28 mouse cellular contexts compared by ENCODE assay signal in the genomic region with DNA sequence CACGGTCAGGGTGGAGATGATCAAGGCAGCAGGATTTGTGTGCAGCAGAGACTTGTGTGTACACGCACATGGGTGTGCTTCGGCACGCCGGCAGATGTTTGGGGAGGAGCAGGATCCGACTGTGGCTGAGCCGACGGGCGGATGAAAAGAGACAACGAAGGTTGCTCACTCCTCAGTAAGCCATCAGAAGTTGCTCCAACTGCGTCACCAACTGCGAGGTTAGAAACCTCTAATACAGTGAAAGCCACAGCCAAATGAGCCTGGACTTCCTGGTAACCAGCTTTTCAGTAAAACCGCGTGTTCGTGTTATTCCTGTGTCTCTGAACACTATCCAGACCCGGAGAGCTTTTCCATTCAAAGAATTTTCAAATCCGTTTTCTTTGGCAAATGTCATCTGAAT.
DNase-seq lines count a peak whose midpoint lies in the region; ATAC-seq lines count a peak whose summit lies in the region.
"Had no signal": no experiment of that assay in that cellular context is flagged by ENCODE, and none has a peak within 500 bp of the region (broad histone marks: within the 10 kb centered on the region; RNA-seq: fewer than 3 reads in every experiment).

No protein-coding gene starts in this region.

- H3K36me3 ChIP-seq in midbrain, embryonic 11.5 days (ENCODE audit: control insufficient read depth, insufficient read depth, low read length): no peaks in the 10 kb centered on the region
- no peaks in the 10 kb centered on the region for H3K36me3 ChIP-seq in midbrain, embryonic 10.5 days
- H3K36me3 ChIP-seq in embryonic facial prominence, embryonic 14.5 days (ENCODE audit: control insufficient read depth, insufficient read depth, low read length): no peaks in the 10 kb centered on the region
- H3K36me3 ChIP-seq: G1E; heart, embryonic 15.5 days; kidney, embryonic 15.5 days; limb, embryonic 12.5 days; liver, embryonic 12.5 days; stomach, embryonic 15.5 days had no signal

- peak; percentile 65 for DNase-seq in midbrain, embryonic 11.5 days (ENCODE audit: low spot score, missing footprints)
- no peak for DNase-seq in midbrain, embryonic 10.5 days (ENCODE audit: low spot score)
- DNase-seq in ES-CJ7 (ENCODE audit: low read depth, low spot score): peak; percentile 4
- peak; percentile 65 for DNase-seq in embryonic facial prominence, embryonic 14.5 days (ENCODE audit: low spot score)
- DNase-seq in adrenal gland, adult 18-20 months (ENCODE audit: low spot score in 2 of 2): no peak
- DNase-seq in spleen, adult 18-20 months: no peak
- DNase-seq in thymus, postnatal 4 days: no peak
- DNase-seq: adrenal gland, adult 2 months; adrenal gland, postnatal 36 days; cerebellum, adult 2 months; cerebellum, postnatal 14 days; gastrocnemius, postnatal 10 days; kidney, adult 18-20 months; kidney, postnatal 25 days; liver, postnatal 0 days; lung, postnatal 36 days; midbrain, embryonic 14.5 days; right cerebral cortex, postnatal 14 days had no signal

- no peak overlapping the region for H3K4me2 ChIP-seq in midbrain, embryonic 11.5 days
- no peak overlapping the region for H3K4me2 ChIP-seq in embryonic facial prominence, embryonic 14.5 days (ENCODE audit: low read depth, low read length)
- H3K4me2 ChIP-seq: heart, embryonic 15.5 days; kidney, embryonic 15.5 days; limb, embryonic 12.5 days; liver, embryonic 12.5 days; stomach, embryonic 15.5 days had no signal

- no peaks in the 10 kb centered on the region for H3K9me3 ChIP-seq in midbrain, embryonic 11.5 days (ENCODE audit: control insufficient read depth, low read length)
- H3K9me3 ChIP-seq in midbrain, embryonic 10.5 days (replicated peaks): no peaks in the 10 kb centered on the region
- H3K9me3 ChIP-seq in embryonic facial prominence, embryonic 14.5 days (ENCODE audit: control insufficient read depth, low read length): no peaks in the 10 kb centered on the region
- H3K9me3 ChIP-seq: heart, embryonic 15.5 days; kidney, embryonic 15.5 days; limb, embryonic 12.5 days; liver, embryonic 12.5 days; stomach, embryonic 15.5 days had no signal

- WGBS in midbrain, embryonic 11.5 days: 93% methylated on average over 17 of the region's 17 CpGs
- WGBS in midbrain, embryonic 10.5 days: 90% methylated on average over 17 of the region's 17 CpGs
- 75% methylated on average over 17 of the region's 17 CpGs for WGBS in embryonic facial prominence, embryonic 14.5 days

- peaks cover 2% of the 10 kb centered on the region; the same call in 1 of the 2 replicates for H3K4me1 ChIP-seq in midbrain, embryonic 11.5 days (ENCODE audit: control insufficient read depth, insufficient read depth, low read length)
- H3K4me1 ChIP-seq in midbrain, embryonic 10.5 days: peaks cover 9% of the 10 kb centered on the region
- no peaks in the 10 kb centered on the region for H3K4me1 ChIP-seq in embryonic facial prominence, embryonic 14.5 days (ENCODE audit: control insufficient read depth, insufficient read depth, low read length)
- H3K4me1 ChIP-seq: liver, embryonic 12.5 days; megakaryocyte, embryonic 14.5 days had no signal

- no peaks in the 10 kb centered on the region for H3K27me3 ChIP-seq in midbrain, embryonic 11.5 days (ENCODE audit: control insufficient read depth, insufficient read depth, low read length)
- 0 out of 2 replicates have a peak, but pooled peaks cover 3% of the 10 kb centered on the region for H3K27me3 ChIP-seq in midbrain, embryonic 10.5 days (ENCODE audit: low read depth, poor library complexity, severe bottlenecking)
- no peaks in the 10 kb centered on the region for H3K27me3 ChIP-seq in embryonic facial prominence, embryonic 14.5 days (replicated peaks; ENCODE audit: control insufficient read depth, insufficient read depth, low read length)
- H3K27me3 ChIP-seq: heart, embryonic 15.5 days; kidney, embryonic 15.5 days; limb, embryonic 12.5 days; liver, embryonic 12.5 days; megakaryocyte, embryonic 14.5 days; stomach, embryonic 15.5 days had no signal

- no peak overlapping the region for H3K9ac ChIP-seq in midbrain, embryonic 11.5 days (ENCODE audit: low read length)
- H3K9ac ChIP-seq in embryonic facial prominence, embryonic 14.5 days (ENCODE audit: low read depth, low read length): no peak overlapping the region
- H3K9ac ChIP-seq: heart, embryonic 15.5 days; kidney, embryonic 15.5 days; limb, embryonic 12.5 days; liver, embryonic 12.5 days; liver, postnatal 0 days; stomach, embryonic 15.5 days had no signal

- ATAC-seq in midbrain, embryonic 11.5 days (ENCODE audit: low FRiP score): no peak
- peak; percentile 33; the same call in 1 of the 2 replicates for ATAC-seq in embryonic facial prominence, embryonic 14.5 days (ENCODE audit: low read depth)
- ATAC-seq: CD4-positive, CD25-positive, alpha-beta regulatory T cell, adult 4 months; hindbrain, embryonic 16.5 days; liver, embryonic 12.5 days; liver, postnatal 0 days had no signal

- no peak overlapping the region for H3K27ac ChIP-seq in midbrain, embryonic 11.5 days (ENCODE audit: low read depth, low read length)
- H3K27ac ChIP-seq in midbrain, embryonic 10.5 days (replicated peaks): no peak overlapping the region
- peak overlapping the region; percentile 24; the same call in 1 of the 2 replicates for H3K27ac ChIP-seq in embryonic facial prominence, embryonic 14.5 days (replicated peaks; ENCODE audit: low read depth, low read length)
- H3K27ac ChIP-seq: heart, embryonic 15.5 days; kidney, embryonic 15.5 days; limb, embryonic 12.5 days; liver, embryonic 12.5 days; stomach, embryonic 15.5 days had no signal

- no peak overlapping the region for H3K4me3 ChIP-seq in midbrain, embryonic 11.5 days (ENCODE audit: low read depth, low read length)
- no peak overlapping the region for H3K4me3 ChIP-seq in midbrain, embryonic 10.5 days
- H3K4me3 ChIP-seq in embryonic facial prominence, embryonic 14.5 days (ENCODE audit: low read depth, low read length): no peak overlapping the region
- H3K4me3 ChIP-seq: erythroblast, embryonic 14.5 days; heart, embryonic 15.5 days; kidney, embryonic 15.5 days; limb, embryonic 12.5 days; liver, embryonic 12.5 days; megakaryocyte, embryonic 14.5 days; stomach, embryonic 15.5 days had no signal

Comparison
In these comparisons a context has a peak if more than half of its experiments do, and no peak if none do; other contexts are left out.
1. DNase-seq: peak in midbrain, embryonic 11.5 days (single experiment), ES-CJ7 (single experiment) and embryonic facial prominence, embryonic 14.5 days (single experiment); none in midbrain, embryonic 10.5 days (single experiment), adrenal gland, adult 18-20 months (0 of 2), spleen, adult 18-20 months (0 of 2) and thymus, postnatal 4 days (single experiment).